Mouse (Mus musculus) skeletal muscle tissue, postnatal 0 days (tissue): ENCODE data around the gene Ttll7. TPM values are rescaled to one million over a fixed set of nuclear protein-coding genes. Genes with fewer than 3 reads are reported as not detected.

ENCODE experiments used
- polyA plus RNA-seq: library from polyadenylated mRNA; unstranded; fragments of >200 nt; fragmentation: Nextera tagmentation; extraction: Ambion mirVana; gene quantifications from 2 replicates; pipeline ENCODE4 v1.2.1, GENCODE M21; 2015

Ttll7 gene
- polyA plus RNA-seq, result 6.5 and 10.4 TPM in 2 replicates

GRCm38 (mm10) chr3:146851966-146852891 lies at the start of gene Ttll7:
Ttll7 (plus strand) TSS chr3:146852367.

GRCm38 (mm10) chr3:146812901-146813393 lies 39.2 kb upstream of the Ttll7 start, which contains the start of gene Prkacb:
Prkacb (minus strand) TSS chr3:146812990.

Other genes starting within 250 kb of the Ttll7 start
- gene Dnase2b, start 236.8 kb upstream of the Ttll7 start, polyA plus RNA-seq, result not detected in 2 replicates
- gene 4930503B20Rik, start 201.1 kb upstream of the Ttll7 start, polyA plus RNA-seq, result not detected in 2 replicates
- 0.79 and 1.4 TPM in 2 replicates for gene Samd13, start 166.8 kb upstream of the Ttll7 start, polyA plus RNA-seq
- 32.6 and 32.7 TPM in 2 replicates for gene Prkacb, start 39.4 kb upstream of the Ttll7 start, polyA plus RNA-seq